Mouse (Mus musculus): ENCODE results near the gene Gm340. TPM values are rescaled to one million over a fixed set of nuclear protein-coding genes. Genes with fewer than 3 reads are reported as not detected.

Gm340 gene
- polyA plus RNA-seq, 1 experiment from 2014 or later = 3.6 TPM

GRCm38 (mm10) chr19:41587431-41588222, 5.5 kb downstream of the Gm340 start:
- Histone ChIP-seq H3K27ac (replicated peaks) (no peak overlapping the region), H3K4me3 (no peak overlapping the region), H3K27me3 (replicated peaks; ENCODE audit: low read depth, poor library complexity, severe bottlenecking) (no peaks in the 10 kb centered on the region), H3K4me1 (peaks cover 12% of the 10 kb centered on the region; the same call in 1 of the 2 replicates), H3K9me3 (no peaks in the 10 kb centered on the region), H3K36me3 (replicated peaks) (peaks cover 42% of the 10 kb centered on the region)
- no peak for DNase-seq (ENCODE audit: low spot score)
- 89% methylated on average over 20 of the region's 20 CpGs for WGBS

GRCm38 (mm10) chr19:41589026-41589425, 6.9 kb downstream of the Gm340 start:
- no peak for DNase-seq (ENCODE audit: low spot score)
- Histone ChIP-seq H3K27ac (replicated peaks) (no peak overlapping the region), H3K4me3 (no peak overlapping the region), H3K36me3 (replicated peaks) (peaks cover 28% of the 10 kb centered on the region), H3K27me3 (replicated peaks; ENCODE audit: low read depth, poor library complexity, severe bottlenecking) (no peaks in the 10 kb centered on the region), H3K9me3 (no peaks in the 10 kb centered on the region), H3K4me1 (peaks cover 12% of the 10 kb centered on the region; the same call in 1 of the 2 replicates)
- WGBS = 87% methylated on average over 7 of the region's 7 CpGs

- Histone ChIP-seq H3K27ac (replicated peaks) (no peak overlapping the region), H3K4me1 (peaks cover 12% of the 10 kb centered on the region; the same call in 1 of the 2 replicates), H3K27me3 (replicated peaks; ENCODE audit: low read depth, poor library complexity, severe bottlenecking) (no peaks in the 10 kb centered on the region), H3K36me3 (replicated peaks) (peaks cover 21% of the 10 kb centered on the region), H3K4me3 (no peak overlapping the region), H3K9me3 (no peaks in the 10 kb centered on the region)
- no peak for DNase-seq (ENCODE audit: low spot score)
- 84% methylated on average over 8 of the region's 8 CpGs for WGBS
These were observed 7.5 kb downstream of the Gm340 start for GRCm38 (mm10) chr19:41589681-41590080.

GRCm38 (mm10) chr19:41591808-41592207, 9.6 kb downstream of the Gm340 start:
- no peak overlapping the region for H3K27ac ChIP-seq (replicated peaks)
- H3K4me3 ChIP-seq = no peak overlapping the region
- WGBS = 88% methylated on average over 12 of the region's 12 CpGs
- no peaks in the 10 kb centered on the region for H3K27me3 ChIP-seq (replicated peaks; ENCODE audit: low read depth, poor library complexity, severe bottlenecking)
- H3K9me3 ChIP-seq = no peaks in the 10 kb centered on the region
- DNase-seq (ENCODE audit: low spot score) = no peak
- no peaks in the 10 kb centered on the region for H3K4me1 ChIP-seq
- peaks cover under 1% of the 10 kb centered on the region for H3K36me3 ChIP-seq (replicated peaks)

GRCm38 (mm10) chr19:41597170-41597894, 15.2 kb downstream of the Gm340 start:
- no peak for DNase-seq (ENCODE audit: low spot score)
- H3K4me1 ChIP-seq = peaks cover 10% of the 10 kb centered on the region
- WGBS = 86% methylated on average over 6 of the region's 6 CpGs
- no peak overlapping the region for H3K27ac ChIP-seq (replicated peaks)
- peaks cover 11% of the 10 kb centered on the region; the same call in 1 of the 2 replicates for H3K27me3 ChIP-seq (replicated peaks; ENCODE audit: low read depth, poor library complexity, severe bottlenecking)
- no peak overlapping the region for H3K4me3 ChIP-seq
- no peaks in the 10 kb centered on the region for H3K9me3 ChIP-seq
- no peaks in the 10 kb centered on the region for H3K36me3 ChIP-seq (replicated peaks)

GRCm38 (mm10) chr19:41600647-41601046, 18.5 kb downstream of the Gm340 start:
- H3K27me3 ChIP-seq (replicated peaks; ENCODE audit: low read depth, poor library complexity, severe bottlenecking) = peaks cover 20% of the 10 kb centered on the region
- no peak for DNase-seq (ENCODE audit: low spot score)
- H3K9me3 ChIP-seq = no peaks in the 10 kb centered on the region
- no peaks in the 10 kb centered on the region for H3K36me3 ChIP-seq (replicated peaks)
- H3K27ac ChIP-seq (replicated peaks) = no peak overlapping the region
- H3K4me1 ChIP-seq = peaks cover 10% of the 10 kb centered on the region
- H3K4me3 ChIP-seq = no peak overlapping the region
- WGBS = 37% methylated on average over 11 of the region's 11 CpGs

- H3K9me3 ChIP-seq = peaks cover 9% of the 10 kb centered on the region
- H3K4me3 ChIP-seq = no peak overlapping the region
- DNase-seq (ENCODE audit: low spot score) = no peak
- H3K36me3 ChIP-seq (replicated peaks) = peaks cover 5% of the 10 kb centered on the region; the same call in 1 of the 2 replicates
- no peak overlapping the region for H3K27ac ChIP-seq (replicated peaks)
- 78% methylated on average over 10 of the region's 10 CpGs for WGBS
- H3K27me3 ChIP-seq (replicated peaks; ENCODE audit: low read depth, poor library complexity, severe bottlenecking) = peaks cover 37% of the 10 kb centered on the region
- 0 out of 2 replicates have a peak, but pooled peaks cover under 1% of the 10 kb centered on the region for H3K4me1 ChIP-seq
These were observed 24.2 kb downstream of the Gm340 start for GRCm38 (mm10) chr19:41606208-41606987.

- no peak for DNase-seq (ENCODE audit: low spot score)
- peaks cover 73% of the 10 kb centered on the region for H3K27me3 ChIP-seq (replicated peaks; ENCODE audit: low read depth, poor library complexity, severe bottlenecking)
- WGBS = 82% methylated on average over 6 of the region's 6 CpGs
These were observed 29.5 kb downstream of the Gm340 start for GRCm38 (mm10) chr19:41611683-41612082.

GRCm38 (mm10) chr19:41613325-41614087, 31.3 kb downstream of the Gm340 start:
- WGBS = 26% methylated on average over 16 of the region's 16 CpGs
- Histone ChIP-seq H3K27me3 (replicated peaks; ENCODE audit: low read depth, poor library complexity, severe bottlenecking) (peaks cover 86% of the 10 kb centered on the region), H3K36me3 (replicated peaks) (peaks cover 5% of the 10 kb centered on the region; the same call in 1 of the 2 replicates), H3K27ac (replicated peaks) (peak overlapping the region; percentile 51; the same call in 1 of the 2 replicates), H3K4me3 (peak overlapping the region; percentile 33), H3K9me3 (peaks cover 9% of the 10 kb centered on the region), H3K4me1 (peaks cover 61% of the 10 kb centered on the region)
- peak; percentile 77 for DNase-seq (ENCODE audit: low spot score)

More at GRCm38 (mm10) chr19:41611683-41612082, 29.5 kb downstream of the Gm340 start:
- H3K4me3 ChIP-seq = no peak overlapping the region
- H3K9me3 ChIP-seq = peaks cover 9% of the 10 kb centered on the region
- H3K27ac ChIP-seq (replicated peaks) = no peak overlapping the region
- H3K36me3 ChIP-seq (replicated peaks) = peaks cover 5% of the 10 kb centered on the region; the same call in 1 of the 2 replicates
- peaks cover 43% of the 10 kb centered on the region for H3K4me1 ChIP-seq

GRCm38 (mm10) chr19:41615606-41616224, 33.5 kb downstream of the Gm340 start:
- 0 out of 2 replicates have a peak overlapping the region, but pooled peaks have one; percentile 12 for H3K4me3 ChIP-seq
- peaks cover 4% of the 10 kb centered on the region for H3K9me3 ChIP-seq
- H3K36me3 ChIP-seq (replicated peaks) = peaks cover 2% of the 10 kb centered on the region; the same call in 1 of the 2 replicates
- DNase-seq (ENCODE audit: low spot score) = peak; percentile 88
- peaks cover 67% of the 10 kb centered on the region for H3K4me1 ChIP-seq
- peaks cover 93% of the 10 kb centered on the region for H3K27me3 ChIP-seq (replicated peaks; ENCODE audit: low read depth, poor library complexity, severe bottlenecking)
- H3K27ac ChIP-seq (replicated peaks) = no peak overlapping the region; the same call in 1 of the 2 replicates
- 30% methylated on average over 11 of the region's 11 CpGs for WGBS

GRCm38 (mm10) chr19:41616274-41616673, 34.1 kb downstream of the Gm340 start:
- peaks cover 93% of the 10 kb centered on the region for H3K27me3 ChIP-seq (replicated peaks; ENCODE audit: low read depth, poor library complexity, severe bottlenecking)
- H3K36me3 ChIP-seq (replicated peaks) = no peaks in the 10 kb centered on the region
- H3K27ac ChIP-seq (replicated peaks) = peak overlapping the region; percentile 37; the same call in 1 of the 2 replicates
- no peak for DNase-seq (ENCODE audit: low spot score)
- 0 out of 2 replicates have a peak overlapping the region, but pooled peaks have one; percentile 12 for H3K4me3 ChIP-seq
- peaks cover 67% of the 10 kb centered on the region for H3K4me1 ChIP-seq
- no peaks in the 10 kb centered on the region for H3K9me3 ChIP-seq
- 65% methylated on average over 6 of the region's 6 CpGs for WGBS
